Mouse (Mus musculus) liver, embryonic 11.5 days (tissue): ENCODE results near the gene Ccdc88b. TPM values are rescaled to one million over a fixed set of nuclear protein-coding genes. Genes with fewer than 3 reads are reported as not detected.

Experiments
- ATAC-seq: fragments of 200-750 bp; cut with Nextera tagmentation; replicated peaks from 2 replicates; pipeline ENCODE4 v1.8.0; 2017; ENCODE audit warnings: moderate number of reproducible peaks, mild to moderate bottlenecking, moderate TSS enrichment, moderate library complexity; ENCODE audit not compliant: low FRiP score
- DNase-seq: peaks from one replicate; pipeline ENCODE4 v3.0.0-alpha.2; 2017; ENCODE audit warnings: low spot score
- H3K27ac ChIP-seq: fragments of 300-500 bp; sonication (generic); 2 replicates; pipeline ENCODE4 v1.5.1; 2014; ENCODE audit warnings: mild to moderate bottlenecking, low read depth, low read length, control low read depth
- H3K27me3 ChIP-seq: fragments of 300-500 bp; sonication (generic); replicated peaks from 2 replicates; pipeline ENCODE4 v1.6.1; 2014; ENCODE audit warnings: low read length, mixed read lengths; ENCODE audit not compliant: control insufficient read depth, insufficient read depth
- H3K36me3 ChIP-seq: fragments of 300-500 bp; sonication (generic); 2 replicates; pipeline ENCODE4 v1.6.1; 2014; ENCODE audit warnings: mild to moderate bottlenecking, low read length, moderate library complexity, mixed read lengths; ENCODE audit not compliant: control insufficient read depth, insufficient read depth
- H3K4me1 ChIP-seq: fragments of 300-500 bp; sonication (generic); replicated peaks from 2 replicates; pipeline ENCODE4 v1.6.1; 2014; ENCODE audit warnings: low read length, mixed read lengths; ENCODE audit not compliant: control insufficient read depth, insufficient read depth
- H3K4me2 ChIP-seq: fragments of 300-500 bp; sonication (generic); 2 replicates; pipeline ENCODE4 v1.6.1; 2014; ENCODE audit warnings: mild to moderate bottlenecking, control low read depth, moderate library complexity
- H3K4me3 ChIP-seq: fragments of 300-500 bp; sonication (generic); 2 replicates; pipeline ENCODE4 v1.5.1; 2014; ENCODE audit warnings: low read depth, low read length, control low read depth
- H3K9ac ChIP-seq: fragments of 300-500 bp; sonication (generic); 2 replicates; pipeline ENCODE4 v1.6.1; 2014; ENCODE audit warnings: low read depth, low read length, control low read depth
- H3K9me3 ChIP-seq: fragments of 300-500 bp; sonication (generic); 2 replicates; pipeline ENCODE4 v1.6.1; 2016; ENCODE audit warnings: low read length, inconsistent platforms, mixed read lengths; ENCODE audit not compliant: control insufficient read depth
- WGBS: fragments of 180-500 bp; shearing (Covaris S2); extraction: QIAGEN DNeasy Blood & Tissue Kit; methylation state at CpG from one replicate; pipeline ENCODE4 v1.1.7; 2014; 5-methylcytosine and 5-hydroxymethylcytosine counted together
- polyA plus RNA-seq: library from polyadenylated mRNA; unstranded; fragments of >200 nt; fragmentation: Nextera tagmentation; extraction: Ambion mirVana; gene quantifications from 2 replicates; pipeline ENCODE4 v1.2.1, GENCODE M21; 2014

Gene Ccdc88b
- polyA plus RNA-seq, 1 experiment from 2014 or later, result 2.8 TPM

GRCm38 (mm10) chr19:6841292-6841597 lies 16.8 kb downstream of the Ccdc88b start:
- Histone ChIP-seq H3K4me3 (no peak overlapping the region), H3K27ac (no peak overlapping the region), H3K9ac (no peak overlapping the region), H3K27me3 (peaks cover 44% of the 10 kb centered on the region), H3K4me2 (no peak overlapping the region), H3K4me1 (peaks cover 9% of the 10 kb centered on the region), H3K36me3 (no peaks in the 10 kb centered on the region), H3K9me3 (no peaks in the 10 kb centered on the region)
- WGBS, result 13% methylated on average over 3 of the region's 3 CpGs
- ATAC-seq (no peak), DNase-seq (no peak)

GRCm38 (mm10) chr19:6840475-6841291 lies 17.3 kb downstream of the Ccdc88b start, which contains the start of gene Rps6ka4:
TSS of gene Rps6ka4 (minus strand) at chr19:6840636.
- 2% methylated on average over 44 of the region's 44 CpGs for WGBS
- peak within 1 kb of the TSS; percentile 94 for H3K4me2 ChIP-seq
- DNase-seq (peak; percentile 64), ATAC-seq (peak; percentile 84)
- no peaks in the 10 kb centered on the region for H3K36me3 ChIP-seq
- peaks cover 9% of the 10 kb centered on the region for H3K4me1 ChIP-seq
- H3K9ac ChIP-seq, result peak within 1 kb of the TSS; percentile 66
- H3K9me3 ChIP-seq, result no peaks in the 10 kb centered on the region
- H3K27me3 ChIP-seq, result peaks cover 42% of the 10 kb centered on the region
- peak within 1 kb of the TSS; percentile 71 for H3K4me3 ChIP-seq
- no peak within 1 kb of the TSS for H3K27ac ChIP-seq

- peaks cover 38% of the 10 kb centered on the region for H3K27me3 ChIP-seq
- H3K27ac ChIP-seq, result no peak overlapping the region
- H3K4me1 ChIP-seq, result peaks cover 9% of the 10 kb centered on the region
- H3K4me3 ChIP-seq, result peak overlapping the region; percentile 71
- peak overlapping the region; percentile 66 for H3K9ac ChIP-seq
- ATAC-seq (peak; percentile 39), DNase-seq (peak; percentile 62)
- H3K4me2 ChIP-seq, result peak overlapping the region; percentile 94
- no peaks in the 10 kb centered on the region for H3K9me3 ChIP-seq
- no peaks in the 10 kb centered on the region for H3K36me3 ChIP-seq
- 3% methylated on average over 46 of the region's 46 CpGs for WGBS
Measured at GRCm38 (mm10) chr19:6839615-6840474, 18.2 kb downstream of the Ccdc88b start.

- Histone ChIP-seq H3K9ac (no peak overlapping the region), H3K4me1 (peaks cover 11% of the 10 kb centered on the region), H3K36me3 (no peaks in the 10 kb centered on the region; the same call in 1 of the 2 replicates), H3K9me3 (no peaks in the 10 kb centered on the region), H3K4me3 (no peak overlapping the region), H3K4me2 (0 out of 2 replicates have a peak overlapping the region, but pooled peaks have one; percentile 21), H3K27ac (no peak overlapping the region), H3K27me3 (peaks cover 50% of the 10 kb centered on the region)
- DNase-seq (no peak), ATAC-seq (peak; percentile 94)
- 51% methylated on average over 8 of the region's 8 CpGs for WGBS
Measured at GRCm38 (mm10) chr19:6832363-6832762, 25.6 kb downstream of the Ccdc88b start.

- Histone ChIP-seq H3K27me3 (peaks cover 47% of the 10 kb centered on the region), H3K4me3 (no peak overlapping the region), H3K4me1 (peaks cover 11% of the 10 kb centered on the region), H3K9me3 (no peaks in the 10 kb centered on the region), H3K9ac (no peak overlapping the region), H3K27ac (no peak overlapping the region), H3K36me3 (no peaks in the 10 kb centered on the region; the same call in 1 of the 2 replicates), H3K4me2 (peak overlapping the region; percentile 42)
- WGBS, result 13% methylated on average over 17 of the region's 17 CpGs
- DNase-seq, result no peak
- ATAC-seq, result no peak
Measured at GRCm38 (mm10) chr19:6831331-6831730, 26.7 kb downstream of the Ccdc88b start.

GRCm38 (mm10) chr19:6830556-6831316 lies 27.3 kb downstream of the Ccdc88b start:
- Histone ChIP-seq H3K4me1 (peaks cover 11% of the 10 kb centered on the region), H3K9ac (no peak overlapping the region), H3K36me3 (no peaks in the 10 kb centered on the region; the same call in 1 of the 2 replicates), H3K4me2 (peak overlapping the region; percentile 42), H3K9me3 (no peaks in the 10 kb centered on the region), H3K27ac (no peak overlapping the region), H3K4me3 (no peak overlapping the region), H3K27me3 (peaks cover 47% of the 10 kb centered on the region)
- no peak for ATAC-seq
- 13% methylated on average over 38 of the region's 38 CpGs for WGBS
- DNase-seq, result no peak

- ATAC-seq, result no peak
- Histone ChIP-seq H3K4me1 (peaks cover 11% of the 10 kb centered on the region), H3K27me3 (peaks cover 47% of the 10 kb centered on the region), H3K27ac (no peak overlapping the region), H3K36me3 (no peaks in the 10 kb centered on the region; the same call in 1 of the 2 replicates), H3K9ac (no peak overlapping the region), H3K4me2 (peak overlapping the region; percentile 39), H3K9me3 (no peaks in the 10 kb centered on the region), H3K4me3 (no peak overlapping the region)
- WGBS, result 5% methylated on average over 48 of the region's 48 CpGs
- no peak for DNase-seq
Measured at GRCm38 (mm10) chr19:6829870-6830555, 28.0 kb downstream of the Ccdc88b start.

GRCm38 (mm10) chr19:6829069-6829468 lies 28.9 kb downstream of the Ccdc88b start:
- 18% methylated on average over 3 of the region's 3 CpGs for WGBS
- ATAC-seq, result no peak
- H3K27me3 ChIP-seq, result peaks cover 47% of the 10 kb centered on the region

More at GRCm38 (mm10) chr19:6829069-6829468, 28.9 kb downstream of the Ccdc88b start:
- Histone ChIP-seq H3K9me3 (no peaks in the 10 kb centered on the region), H3K4me3 (no peak overlapping the region), H3K27ac (no peak overlapping the region), H3K36me3 (no peaks in the 10 kb centered on the region), H3K9ac (no peak overlapping the region), H3K4me1 (peaks cover 11% of the 10 kb centered on the region), H3K4me2 (no peak overlapping the region)
- no peak for DNase-seq
